Mouse (Mus musculus) olfactory bulb, adult 2 months (tissue): Measurements from ENCODE around the gene Prickle1.

Experiments used
- CTCF ChIP-seq: fragments of 200-500 bp; IDR thresholded peaks from 2 replicates; pipeline ENCODE4 v1.5.1; 2012; ENCODE audit warnings: low read depth, mild to moderate bottlenecking, low read length, moderate library complexity; ENCODE audit not compliant: insufficient read depth
- POLR2A ChIP-seq: fragments of 200-500 bp; IDR thresholded peaks from 2 replicates; pipeline ENCODE4 v1.6.1; 2012; ENCODE audit warnings: mild to moderate bottlenecking, low read depth, low read length, moderate library complexity; ENCODE audit not compliant: insufficient read depth

- TF ChIP-seq POLR2A (no peak), CTCF (no peak)
These were observed 3.1 kb downstream of the Prickle1 start for GRCm38 (mm10) chr15:93592596-93592995.
